Mouse (Mus musculus) lung, embryonic 14.5 days (tissue): Measurements from ENCODE around the gene Zfp637. TPM values are rescaled to one million over a fixed set of nuclear protein-coding genes. Genes with fewer than 3 reads are reported as not detected.
A peak's percentile ranks its signal among the peaks of the same experiment; 100 is the strongest.

Source experiments
- ATAC-seq: fragments of 200-750 bp; cut with Nextera tagmentation; 2 replicates; pipeline ENCODE4 v1.8.0; 2017; ENCODE audit warnings: mild to moderate bottlenecking, moderate TSS enrichment, moderate library complexity; ENCODE audit not compliant: insufficient read depth
- DNase-seq: peaks from one replicate; pipeline ENCODE4 v3.0.0-alpha.2; 2015
- H3K27ac ChIP-seq: fragments of 300-500 bp; sonication (generic); 2 replicates; pipeline ENCODE4 v1.5.1; 2014; ENCODE audit warnings: low read depth, mild to moderate bottlenecking, moderate library complexity
- H3K27me3 ChIP-seq: fragments of 300-500 bp; sonication (generic); 2 replicates; pipeline ENCODE4 v1.6.1; 2014; ENCODE audit warnings: low read length, control low read depth; ENCODE audit not compliant: insufficient read depth
- H3K36me3 ChIP-seq: fragments of 300-500 bp; sonication (generic); 2 replicates; pipeline ENCODE4 v1.6.1; 2014; ENCODE audit warnings: control low read depth; ENCODE audit not compliant: insufficient read depth
- H3K4me1 ChIP-seq: fragments of 300-500 bp; sonication (generic); 2 replicates; pipeline ENCODE4 v1.6.1; 2014; ENCODE audit warnings: antibody characterized with exemption, control low read depth; ENCODE audit not compliant: insufficient read depth
- H3K4me2 ChIP-seq: fragments of 300-500 bp; sonication (generic); 2 replicates; pipeline ENCODE4 v1.6.1; 2014; ENCODE audit warnings: mild to moderate bottlenecking
- H3K4me3 ChIP-seq: fragments of 300-500 bp; sonication (generic); 2 replicates; pipeline ENCODE4 v1.5.1; 2014; ENCODE audit warnings: low read depth, low read length
- H3K9ac ChIP-seq: fragments of 300-500 bp; sonication (generic); 2 replicates; pipeline ENCODE4 v1.6.1; 2014
- H3K9me3 ChIP-seq: fragments of 300-500 bp; sonication (generic); 2 replicates; pipeline ENCODE4 v1.6.1; 2016; ENCODE audit warnings: low read depth, low read length, control low read depth
- CTCF ChIP-seq: IDR thresholded peaks from 2 replicates; pipeline ENCODE4 v1.5.1; 2016; ENCODE audit warnings: antibody characterized with exemption, low read depth
- WGBS: fragments of 180-500 bp; shearing (Covaris S2); extraction: QIAGEN DNeasy Blood & Tissue Kit; methylation state at CpG from one replicate; pipeline ENCODE4 v1.1.7; 2014; 5-methylcytosine and 5-hydroxymethylcytosine counted together
- polyA plus RNA-seq: library from polyadenylated mRNA; unstranded; fragments of >200 nt; fragmentation: Nextera tagmentation; extraction: Ambion mirVana; gene quantifications from 2 replicates; pipeline ENCODE4 v1.2.1, GENCODE M21; 2014

The Zfp637 gene
- 151 and 160 TPM in 2 replicates for polyA plus RNA-seq

- Histone ChIP-seq H3K27me3 (no peaks in the 10 kb centered on the region), H3K4me3 (peak within 1 kb of the TSS; percentile 87), H3K4me2 (peak within 1 kb of the TSS; percentile 78), H3K9me3 (no peaks in the 10 kb centered on the region), H3K36me3 (peaks cover 30% of the 10 kb centered on the region), H3K4me1 (no peaks in the 10 kb centered on the region), H3K9ac (peak within 1 kb of the TSS; percentile 98), H3K27ac (peak within 1 kb of the TSS; percentile 95)
- peak; percentile 53 for TF ChIP-seq CTCF
- DNase-seq (peak; percentile 98), ATAC-seq (peak; percentile 96)
- WGBS: under 1% methylated on average over 66 of the region's 66 CpGs
Observed at GRCm38 (mm10) chr6:117840686-117841510, at the start of gene Zfp637. TSS of gene Zfp637 (plus strand) at chr6:117841180.

GRCm38 (mm10) chr6:117795251-117795650 lies 45.7 kb upstream of the Zfp637 start:
- Histone ChIP-seq H3K4me3 (no peak overlapping the region), H3K4me1 (no peaks in the 10 kb centered on the region), H3K9ac (no peak overlapping the region), H3K27me3 (no peaks in the 10 kb centered on the region), H3K36me3 (no peaks in the 10 kb centered on the region), H3K27ac (no peak overlapping the region), H3K4me2 (no peak overlapping the region), H3K9me3 (no peaks in the 10 kb centered on the region)
- no peak for TF ChIP-seq CTCF
- WGBS: 82% methylated on average over 3 of the region's 3 CpGs
- DNase-seq: no peak
- ATAC-seq: no peak

GRCm38 (mm10) chr6:117800824-117801223 lies 40.2 kb upstream of the Zfp637 start:
- no peaks in the 10 kb centered on the region for H3K9me3 ChIP-seq
- H3K27ac ChIP-seq: no peak overlapping the region
- no peak for TF ChIP-seq CTCF
- WGBS: 87% methylated on average over 7 of the region's 7 CpGs
- H3K4me1 ChIP-seq: no peaks in the 10 kb centered on the region
- no peak overlapping the region for H3K4me2 ChIP-seq
- no peaks in the 10 kb centered on the region for H3K36me3 ChIP-seq
- ATAC-seq (no peak), DNase-seq (no peak)
- no peaks in the 10 kb centered on the region for H3K27me3 ChIP-seq
- no peak overlapping the region for H3K9ac ChIP-seq
- H3K4me3 ChIP-seq: no peak overlapping the region

- no peaks in the 10 kb centered on the region for H3K36me3 ChIP-seq
- no peaks in the 10 kb centered on the region for H3K27me3 ChIP-seq
- WGBS: 55% methylated on average over 6 of the region's 6 CpGs
- DNase-seq (no peak), ATAC-seq (no peak)
- no peaks in the 10 kb centered on the region for H3K4me1 ChIP-seq
- H3K9me3 ChIP-seq: no peaks in the 10 kb centered on the region
- no peak overlapping the region for H3K4me3 ChIP-seq
- no peak overlapping the region for H3K4me2 ChIP-seq
- H3K9ac ChIP-seq: no peak overlapping the region
- no peak for TF ChIP-seq CTCF
- no peak overlapping the region for H3K27ac ChIP-seq
Observed at GRCm38 (mm10) chr6:117801801-117802200, 39.2 kb upstream of the Zfp637 start.

DNA sequence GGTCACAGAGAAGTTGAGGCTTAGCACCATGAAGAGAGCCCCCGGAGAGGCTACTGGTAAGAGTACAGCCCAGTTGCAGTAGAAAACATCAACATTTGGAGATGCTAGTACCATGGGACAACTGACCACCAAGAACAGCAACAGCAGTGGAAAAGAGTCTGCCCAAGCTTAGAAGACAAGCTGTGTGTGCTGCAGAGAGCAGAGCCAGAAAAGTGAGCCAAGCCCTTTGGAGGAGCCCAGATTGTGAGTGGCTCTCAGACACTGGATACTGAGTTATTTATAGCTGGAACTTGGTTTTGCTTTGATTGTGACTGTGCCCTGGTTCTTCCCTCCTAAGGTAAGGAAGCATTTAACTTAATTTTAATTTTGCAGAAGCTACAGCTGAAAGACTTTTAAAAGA lies 33.2 kb upstream of the Zfp637 start:
- Histone ChIP-seq H3K27ac (no peak overlapping the region), H3K9me3 (no peaks in the 10 kb centered on the region), H3K27me3 (no peaks in the 10 kb centered on the region), H3K36me3 (no peaks in the 10 kb centered on the region), H3K4me2 (no peak overlapping the region), H3K4me1 (no peaks in the 10 kb centered on the region), H3K4me3 (no peak overlapping the region), H3K9ac (no peak overlapping the region)
- DNase-seq: no peak
- no peak for TF ChIP-seq CTCF
- 87% methylated on average over 1 of the region's 1 CpGs for WGBS
- no peak for ATAC-seq

- 87% methylated on average over 6 of the region's 6 CpGs for WGBS
- DNase-seq (no peak), ATAC-seq (no peak)
- Histone ChIP-seq H3K27ac (no peak overlapping the region), H3K9me3 (no peaks in the 10 kb centered on the region), H3K4me1 (no peaks in the 10 kb centered on the region), H3K9ac (no peak overlapping the region), H3K4me3 (no peak overlapping the region), H3K27me3 (no peaks in the 10 kb centered on the region), H3K36me3 (no peaks in the 10 kb centered on the region), H3K4me2 (no peak overlapping the region)
- TF ChIP-seq CTCF: no peak
Observed at GRCm38 (mm10) chr6:117809816-117810215, 31.2 kb upstream of the Zfp637 start.

DNA sequence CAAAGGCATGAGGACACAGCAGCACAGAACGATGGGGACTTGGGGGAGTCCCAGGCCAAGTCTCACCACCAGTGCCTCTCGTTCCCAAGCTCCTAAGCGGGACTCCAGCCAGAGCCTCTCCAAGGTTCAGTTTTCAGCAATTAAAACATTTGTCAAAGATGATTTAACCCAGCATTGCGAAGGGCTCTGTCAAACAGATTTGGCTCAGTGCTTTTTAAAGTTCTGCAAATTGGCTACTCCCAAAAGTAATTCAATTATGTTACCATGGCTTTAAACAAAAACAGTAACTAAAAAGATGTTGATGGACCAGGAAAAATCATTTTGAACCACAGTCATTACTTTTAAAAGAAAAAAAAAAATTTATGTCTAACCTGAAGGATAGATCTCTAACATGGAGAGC lies 30.3 kb upstream of the Zfp637 start:
- no peak overlapping the region for H3K4me2 ChIP-seq
- no peak overlapping the region for H3K27ac ChIP-seq
- H3K4me3 ChIP-seq: no peak overlapping the region
- WGBS: 56% methylated on average over 4 of the region's 4 CpGs
- H3K4me1 ChIP-seq: no peaks in the 10 kb centered on the region
- H3K36me3 ChIP-seq: no peaks in the 10 kb centered on the region
- no peaks in the 10 kb centered on the region for H3K27me3 ChIP-seq
- DNase-seq (no peak), ATAC-seq (no peak)
- H3K9me3 ChIP-seq: no peaks in the 10 kb centered on the region
- H3K9ac ChIP-seq: no peak overlapping the region
- TF ChIP-seq CTCF: no peak
